Mouse (Mus musculus) midbrain, postnatal 0 days (tissue): ENCODE results near the gene Dut. TPM values are rescaled to one million over a fixed set of nuclear protein-coding genes. Genes with fewer than 3 reads are reported as not detected.

Experiments
- ATAC-seq: fragments of 200-750 bp; cut with Nextera tagmentation; 2 replicates; pipeline ENCODE4 v1.8.0; 2017; ENCODE audit warnings: moderate number of reproducible peaks, mild to moderate bottlenecking, moderate TSS enrichment, moderate library complexity; ENCODE audit not compliant: low FRiP score
- DNase-seq: peaks from one replicate; pipeline ENCODE4 v3.0.0-alpha.2; 2015; ENCODE audit warnings: low spot score
- H3K27ac ChIP-seq: fragments of 300-500 bp; sonication (generic); 2 replicates; pipeline ENCODE4 v1.5.1; 2014; ENCODE audit warnings: low read depth, mild to moderate bottlenecking, low read length, mixed read lengths
- H3K27me3 ChIP-seq: fragments of 300-500 bp; sonication (generic); 2 replicates; pipeline ENCODE4 v1.6.1; 2014; ENCODE audit warnings: low read length, control low read depth, mixed read lengths; ENCODE audit not compliant: insufficient read depth
- H3K36me3 ChIP-seq: fragments of 300-500 bp; sonication (generic); 2 replicates; pipeline ENCODE4 v1.6.1; 2014; ENCODE audit warnings: low read length, control low read depth, mixed read lengths; ENCODE audit not compliant: insufficient read depth
- H3K4me1 ChIP-seq: fragments of 300-500 bp; sonication (generic); 2 replicates; pipeline ENCODE4 v1.6.1; 2014; ENCODE audit warnings: mild to moderate bottlenecking, control low read depth, antibody characterized with exemption, low read length, mixed read lengths; ENCODE audit not compliant: insufficient read depth
- H3K4me2 ChIP-seq: fragments of 300-500 bp; sonication (generic); 2 replicates; pipeline ENCODE4 v1.6.1; 2014; ENCODE audit warnings: low read depth, mild to moderate bottlenecking, low read length, mixed read lengths; ENCODE audit not compliant: poor library complexity, severe bottlenecking
- H3K4me3 ChIP-seq: fragments of 300-500 bp; sonication (generic); 2 replicates; pipeline ENCODE4 v1.5.1; 2014; ENCODE audit warnings: low read depth, mild to moderate bottlenecking, low read length, moderate library complexity
- H3K9ac ChIP-seq: fragments of 300-500 bp; sonication (generic); replicated peaks from 2 replicates; pipeline ENCODE4 v1.6.1; 2014; ENCODE audit warnings: mild to moderate bottlenecking, low read length, moderate library complexity, mixed read lengths; ENCODE audit not compliant: poor library complexity, severe bottlenecking
- H3K9me3 ChIP-seq: fragments of 300-500 bp; sonication (generic); 2 replicates; pipeline ENCODE4 v1.6.1; 2016; ENCODE audit warnings: low read length, control low read depth
- CTCF ChIP-seq: IDR thresholded peaks from 2 replicates; pipeline ENCODE4 v1.5.1; 2016; ENCODE audit warnings: antibody characterized with exemption, mild to moderate bottlenecking
- WGBS: fragments of 180-500 bp; shearing (Covaris S2); extraction: QIAGEN DNeasy Blood & Tissue Kit; methylation state at CpG from one replicate; pipeline ENCODE4 v1.1.7; 2014; 5-methylcytosine and 5-hydroxymethylcytosine counted together
- polyA plus RNA-seq: library from polyadenylated mRNA; unstranded; fragments of >200 nt; fragmentation: Nextera tagmentation; extraction: Ambion mirVana; gene quantifications from 2 replicates; pipeline ENCODE4 v1.2.1, GENCODE M21; 2015
- total RNA-seq: library from RNA; depleted of rRNA; stranded (reverse); fragments of >200 nt; gene quantifications from 2 replicates; pipeline ENCODE4 v1.2.3, GENCODE M21; 2014

Gene Dut
- total and polyA plus RNA-seq, 2 experiments from 2014 or later: 24.7 to 88.2 TPM

DNA sequence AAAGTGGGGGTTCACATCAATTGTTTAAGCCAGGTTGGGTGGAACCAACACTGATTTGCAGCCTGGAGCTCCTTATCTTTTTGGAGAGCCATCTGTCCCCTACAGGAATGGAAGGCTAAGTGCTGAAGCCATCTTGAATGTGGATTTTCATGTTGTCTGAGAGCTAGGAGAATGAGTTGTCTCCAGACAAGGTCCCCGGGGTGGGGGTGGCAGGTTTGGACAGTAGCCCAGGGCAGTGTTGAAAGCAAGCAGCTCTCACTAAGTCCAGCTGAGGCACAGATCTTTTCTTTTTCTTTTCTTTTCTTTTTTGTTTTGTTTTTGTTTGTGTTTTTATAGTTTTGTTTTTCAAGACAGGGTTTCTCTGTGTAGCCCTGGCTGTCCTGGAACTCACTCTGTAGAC is 44.1 kb downstream of the Dut start:
- TF ChIP-seq CTCF: no peak
- Histone ChIP-seq H3K27me3 (no peaks in the 10 kb centered on the region), H3K4me3 (no peak overlapping the region), H3K9me3 (no peaks in the 10 kb centered on the region), H3K27ac (no peak overlapping the region), H3K4me1 (no peaks in the 10 kb centered on the region), H3K36me3 (no peaks in the 10 kb centered on the region), H3K4me2 (no peak overlapping the region), H3K9ac (no peak overlapping the region)
- no peak for DNase-seq
- no peak for ATAC-seq
- WGBS: 91% methylated on average over 1 of the region's 1 CpGs

DNA sequence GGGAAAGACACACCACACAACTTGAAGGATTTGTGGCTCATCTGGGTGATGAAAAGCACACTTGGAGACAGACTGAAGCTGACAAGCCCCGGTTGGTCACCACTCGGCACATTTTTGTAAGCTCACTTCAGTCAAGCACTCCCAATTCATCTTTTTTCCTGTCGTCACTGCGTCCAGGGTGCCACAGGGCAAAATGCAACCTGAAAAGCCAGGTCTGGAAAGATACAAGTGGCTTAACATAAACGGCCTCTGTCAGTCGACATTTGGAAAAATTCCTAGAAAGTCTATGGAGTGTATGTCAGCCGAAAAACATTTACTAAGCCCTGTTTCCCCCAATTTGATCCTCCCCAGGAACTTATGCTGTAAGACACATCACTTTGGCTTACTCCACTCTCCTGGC is 45.6 kb downstream of the Dut start:
- Histone ChIP-seq H3K4me2 (no peak overlapping the region), H3K4me1 (no peaks in the 10 kb centered on the region), H3K9me3 (no peaks in the 10 kb centered on the region), H3K36me3 (no peaks in the 10 kb centered on the region), H3K9ac (no peak overlapping the region), H3K4me3 (no peak overlapping the region), H3K27ac (no peak overlapping the region), H3K27me3 (no peaks in the 10 kb centered on the region)
- 88% methylated on average over 7 of the region's 7 CpGs for WGBS
- no peak for ATAC-seq
- DNase-seq: no peak
- TF ChIP-seq CTCF: no peak

DNA sequence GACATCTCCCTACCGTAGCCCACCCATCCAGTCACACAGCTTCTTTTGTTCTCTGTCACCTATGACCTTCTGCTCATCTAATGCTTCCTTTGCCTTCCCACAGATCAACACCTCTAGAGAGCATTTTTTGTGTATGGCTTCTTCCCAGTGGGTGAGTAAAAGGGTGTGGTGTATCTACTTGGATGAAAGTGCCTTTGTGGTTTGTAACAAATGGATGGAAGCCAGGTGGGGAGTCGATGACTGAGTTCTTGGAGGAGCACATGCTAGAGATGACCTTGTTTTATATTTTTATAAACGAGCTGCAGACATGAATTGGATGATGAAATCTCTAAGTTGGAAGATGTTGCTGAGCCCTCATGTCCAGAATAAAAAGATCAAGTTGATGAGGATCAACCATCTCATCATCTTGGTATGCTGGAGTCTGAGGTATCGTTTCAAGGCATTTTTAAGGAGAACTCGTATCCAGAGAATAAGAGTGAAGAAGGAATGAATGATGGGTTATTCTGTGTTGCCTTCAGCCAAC is 47.0 kb downstream of the Dut start:
- Histone ChIP-seq H3K4me1 (no peaks in the 10 kb centered on the region), H3K9me3 (no peaks in the 10 kb centered on the region), H3K4me2 (no peak overlapping the region), H3K4me3 (no peak overlapping the region), H3K36me3 (no peaks in the 10 kb centered on the region), H3K27me3 (no peaks in the 10 kb centered on the region), H3K9ac (no peak overlapping the region), H3K27ac (no peak overlapping the region)
- TF ChIP-seq CTCF: no peak
- DNase-seq: no peak
- ATAC-seq: no peak
- WGBS: 84% methylated on average over 5 of the region's 5 CpGs

GRCm38 (mm10) chr2:125295526-125295925 is 48.5 kb downstream of the Dut start:
- H3K4me2 ChIP-seq: no peak overlapping the region
- H3K4me3 ChIP-seq: no peak overlapping the region
- no peaks in the 10 kb centered on the region for H3K4me1 ChIP-seq
- H3K27ac ChIP-seq: no peak overlapping the region
- ATAC-seq: no peak
- 88% methylated on average over 3 of the region's 3 CpGs for WGBS
- no peaks in the 10 kb centered on the region for H3K36me3 ChIP-seq
- H3K9ac ChIP-seq: no peak overlapping the region
- DNase-seq: no peak
- TF ChIP-seq CTCF: no peak
- H3K9me3 ChIP-seq: no peaks in the 10 kb centered on the region
- H3K27me3 ChIP-seq: no peaks in the 10 kb centered on the region

DNA sequence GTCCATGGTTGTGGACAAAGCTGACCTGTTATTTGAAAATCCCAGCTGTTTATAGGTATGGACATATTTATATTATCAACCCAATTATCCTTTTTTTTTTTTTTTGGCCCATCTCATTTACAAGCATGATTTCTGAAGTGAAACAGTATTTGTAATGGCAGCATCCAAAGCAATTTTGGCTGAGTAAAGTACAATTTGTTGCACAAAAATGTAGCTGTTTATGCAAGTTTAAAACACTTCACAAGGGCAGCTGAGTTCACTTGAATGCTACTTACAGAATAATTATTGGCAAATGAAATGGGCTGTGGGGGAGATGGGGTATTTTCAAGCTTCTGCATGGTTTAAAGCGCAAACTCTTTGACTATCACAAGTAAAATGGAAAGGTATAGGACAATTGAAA is 51.9 kb downstream of the Dut start:
- 94% methylated on average over 1 of the region's 1 CpGs for whole genome bisulfite sequencing
- no peak for TF ChIP-seq CTCF
- DNase-seq (no peak), ATAC-seq (no peak)
- Histone ChIP-seq H3K27ac (no peak overlapping the region), H3K4me2 (no peak overlapping the region), H3K36me3 (peaks cover 16% of the 10 kb centered on the region), H3K4me1 (no peaks in the 10 kb centered on the region), H3K9ac (no peak overlapping the region), H3K4me3 (no peak overlapping the region), H3K9me3 (no peaks in the 10 kb centered on the region), H3K27me3 (no peaks in the 10 kb centered on the region)

DNA sequence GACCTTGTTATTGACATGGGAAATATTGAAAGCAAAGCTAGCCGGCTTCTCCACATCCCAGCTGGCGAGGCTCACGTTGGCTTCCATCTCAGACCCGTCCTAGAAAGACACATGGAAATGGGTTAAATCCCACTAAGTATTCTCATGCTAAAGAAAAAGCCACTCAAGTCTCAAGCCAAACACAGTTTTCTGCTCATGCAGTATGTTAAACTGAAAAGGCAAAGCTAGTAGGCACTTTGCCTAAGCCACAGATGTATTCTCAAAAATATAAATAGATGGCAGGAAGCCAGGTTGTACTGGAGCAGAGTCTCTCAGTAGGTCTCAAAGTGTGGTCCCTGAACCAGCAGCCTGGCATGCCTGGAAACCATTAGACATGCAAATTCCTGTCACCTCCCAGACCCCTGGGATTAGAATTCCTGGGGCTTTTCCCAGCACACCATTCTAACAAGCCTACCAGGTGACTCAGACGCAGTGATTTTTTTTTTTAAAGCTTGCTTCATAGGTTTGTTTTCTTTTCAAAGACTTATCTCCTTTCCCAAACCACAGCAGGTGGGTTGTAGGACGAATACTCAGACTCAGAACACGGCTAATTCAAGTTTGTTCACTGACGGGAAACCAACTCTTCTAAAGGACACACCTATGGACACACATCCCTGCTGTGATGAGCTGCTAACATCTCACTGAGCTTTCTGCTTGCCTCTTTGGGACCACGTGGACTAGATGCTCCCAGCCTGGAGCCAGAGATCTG is 55.1 kb downstream of the Dut start:
- Histone ChIP-seq H3K27me3 (no peaks in the 10 kb centered on the region), H3K27ac (no peak overlapping the region), H3K9ac (no peak overlapping the region), H3K4me3 (no peak overlapping the region), H3K4me1 (no peaks in the 10 kb centered on the region), H3K36me3 (peaks cover 24% of the 10 kb centered on the region), H3K9me3 (no peaks in the 10 kb centered on the region), H3K4me2 (no peak overlapping the region)
- WGBS: 51% methylated on average over 9 of the region's 9 CpGs
- DNase-seq (no peak), ATAC-seq (no peak)
- TF ChIP-seq CTCF: no peak
